Mouse (Mus musculus): ENCODE measurements around the gene Plch1.

The Plch1 gene

GRCm38 (mm10) chr3:63862716-63863115 is 36.6 kb downstream of the Plch1 start:
- no peak for DNase-seq (ENCODE audit: low spot score in 2 of 2)

GRCm38 (mm10) chr3:63852828-63853227 is 46.4 kb downstream of the Plch1 start:
- DNase-seq (ENCODE audit: low spot score in 2 of 2), result no peak

GRCm38 (mm10) chr3:63851125-63851698 is 48.1 kb downstream of the Plch1 start:
- DNase-seq (ENCODE audit: low spot score in 2 of 2), result no peak

- no peak for DNase-seq (ENCODE audit: low spot score in 2 of 2)
Measured at GRCm38 (mm10) chr3:63849765-63850346, 49.4 kb downstream of the Plch1 start.

GRCm38 (mm10) chr3:63844141-63844540 is 55.1 kb downstream of the Plch1 start:
- DNase-seq (ENCODE audit: low spot score in 2 of 2), result no peak

GRCm38 (mm10) chr3:63842436-63842835 is 56.8 kb downstream of the Plch1 start:
- no peak for DNase-seq (ENCODE audit: low spot score in 2 of 2)

- DNase-seq (ENCODE audit: low spot score in 2 of 2), result no peak
Measured at GRCm38 (mm10) chr3:63837750-63838149, 61.5 kb downstream of the Plch1 start.

GRCm38 (mm10) chr3:63836937-63837632 is 62.2 kb downstream of the Plch1 start:
- DNase-seq (ENCODE audit: low spot score in 2 of 2), result no peak

GRCm38 (mm10) chr3:63835816-63836215 is 63.5 kb downstream of the Plch1 start:
- DNase-seq (ENCODE audit: low spot score in 2 of 2), result no peak

- DNase-seq (ENCODE audit: low spot score in 2 of 2), result no peak
Measured at GRCm38 (mm10) chr3:63823874-63824400, 75.3 kb downstream of the Plch1 start.

- no peak for DNase-seq (ENCODE audit: low spot score in 2 of 2)
Measured at GRCm38 (mm10) chr3:63822631-63823030, 76.6 kb downstream of the Plch1 start.

GRCm38 (mm10) chr3:63815131-63815530 is 84.1 kb downstream of the Plch1 start:
- DNase-seq (ENCODE audit: low spot score in 2 of 2), result no peak

- DNase-seq (ENCODE audit: low spot score in 2 of 2), result no peak
Measured at GRCm38 (mm10) chr3:63814203-63814602, 85.1 kb downstream of the Plch1 start.

- DNase-seq (ENCODE audit: low spot score in 2 of 2), result no peak
Measured at GRCm38 (mm10) chr3:63806906-63807305, 92.4 kb downstream of the Plch1 start.

GRCm38 (mm10) chr3:63805496-63805895 is 93.8 kb downstream of the Plch1 start:
- no peak for DNase-seq (ENCODE audit: low spot score in 2 of 2)

- DNase-seq (ENCODE audit: low spot score in 2 of 2), result no peak
Measured at GRCm38 (mm10) chr3:63800685-63801084, 98.6 kb downstream of the Plch1 start.

- no peak for DNase-seq (ENCODE audit: low spot score in 2 of 2)
Measured at GRCm38 (mm10) chr3:63786805-63787365, 112.4 kb downstream of the Plch1 start.

GRCm38 (mm10) chr3:63772617-63773305 is 126.5 kb downstream of the Plch1 start:
- no peak for DNase-seq (ENCODE audit: low spot score in 2 of 2)

- no peak for DNase-seq (ENCODE audit: low spot score in 2 of 2)
Measured at GRCm38 (mm10) chr3:63760821-63761220, 138.5 kb downstream of the Plch1 start.

GRCm38 (mm10) chr3:63740073-63740472 is 159.2 kb downstream of the Plch1 start:
- no peak for DNase-seq (ENCODE audit: low spot score in 2 of 2)

GRCm38 (mm10) chr3:63728325-63728724 is 170.9 kb downstream of the Plch1 start:
- no peak for DNase-seq (ENCODE audit: low spot score in 2 of 2)
